Mouse (Mus musculus): ENCODE data around the gene Hsp90ab1.
A peak's percentile ranks its signal among the peaks of the same experiment; 100 is the strongest.

Gene Hsp90ab1

DNA sequence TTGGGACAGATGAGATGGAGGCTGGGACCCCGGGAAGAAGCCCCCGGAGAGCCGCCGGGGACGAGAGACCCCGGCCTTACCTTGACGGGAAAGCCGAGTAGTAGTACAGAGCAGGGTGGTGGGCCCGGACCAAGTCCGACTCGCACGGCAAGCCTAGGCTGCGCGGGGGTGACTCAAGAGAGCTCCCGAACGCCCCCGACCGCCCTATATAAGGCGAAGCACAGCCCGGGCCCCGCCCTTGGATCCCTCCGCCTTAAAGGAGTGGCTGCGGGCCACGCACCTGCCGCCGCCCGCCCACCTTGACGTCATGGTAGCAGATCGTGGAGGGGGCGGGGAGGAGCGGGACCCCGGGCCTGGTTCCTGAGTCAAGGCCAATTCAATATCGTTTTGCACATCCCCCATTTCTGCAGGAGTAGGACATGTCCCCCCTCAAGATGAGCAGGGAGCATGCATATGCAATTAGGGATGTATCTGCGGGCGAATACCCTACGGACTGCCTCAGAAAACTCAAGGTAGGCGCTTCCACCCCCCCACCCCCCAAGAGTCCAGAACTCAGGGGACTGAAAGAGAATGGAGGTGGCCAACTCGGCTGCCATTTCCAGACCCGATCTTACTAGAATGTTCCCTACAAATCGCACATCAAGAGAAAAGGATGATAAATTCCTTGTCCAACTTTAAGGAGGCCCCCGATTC lies at the start of gene Hsp90ab1:
Hsp90ab1 (minus strand) TSS at position 185 of the 693 bp plus-strand sequence.
- peak; percentile 98 to 100 for DNase-seq (ENCODE audit: inconsistent age in 2 of 2, low spot score in 1 of 2)

DNA sequence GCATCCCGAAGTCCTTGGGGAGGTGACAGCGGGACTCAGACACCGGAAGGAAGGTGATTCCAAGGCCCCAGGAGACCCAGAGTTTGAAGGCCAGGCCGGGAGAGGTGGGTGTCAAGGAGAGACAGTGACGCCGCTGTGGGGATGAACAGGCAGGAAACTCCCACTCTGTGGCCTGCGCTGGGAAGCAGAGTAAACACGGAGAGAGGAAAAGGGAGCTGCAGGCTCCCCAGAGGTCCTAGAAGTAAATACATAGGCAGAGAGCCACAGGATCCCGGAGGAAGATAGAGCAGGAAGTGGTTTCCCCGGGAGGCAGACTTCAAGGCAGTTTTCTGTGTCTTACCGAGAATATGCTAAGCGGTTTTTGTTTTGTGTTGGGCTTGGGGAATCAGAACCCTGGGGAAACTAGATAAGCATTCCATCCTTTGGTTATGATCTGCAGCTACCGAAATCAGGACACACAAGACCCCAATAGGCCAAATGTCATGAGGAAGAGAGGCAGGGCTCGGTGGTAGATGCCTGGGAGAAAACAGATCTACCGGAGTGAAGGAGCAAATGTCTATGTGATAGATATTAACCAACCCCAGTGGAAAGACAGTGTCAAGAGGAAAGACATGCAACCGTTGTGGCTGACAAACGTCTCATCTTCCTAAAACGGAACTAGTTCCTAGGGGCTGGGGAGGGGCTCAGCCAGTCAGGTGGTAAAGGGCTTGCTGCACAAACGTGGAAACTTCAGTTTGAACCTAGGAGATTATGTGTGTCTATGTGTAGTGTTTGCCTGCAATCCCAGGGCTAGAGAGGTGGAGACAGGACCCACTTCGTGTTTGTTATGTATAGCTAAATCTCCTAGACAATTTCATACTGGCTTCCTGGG lies 46.5 kb upstream of the Hsp90ab1 start:
- peak; percentile 49 to 75 for DNase-seq (ENCODE audit: inconsistent age in 2 of 2, low spot score in 1 of 2)

DNA sequence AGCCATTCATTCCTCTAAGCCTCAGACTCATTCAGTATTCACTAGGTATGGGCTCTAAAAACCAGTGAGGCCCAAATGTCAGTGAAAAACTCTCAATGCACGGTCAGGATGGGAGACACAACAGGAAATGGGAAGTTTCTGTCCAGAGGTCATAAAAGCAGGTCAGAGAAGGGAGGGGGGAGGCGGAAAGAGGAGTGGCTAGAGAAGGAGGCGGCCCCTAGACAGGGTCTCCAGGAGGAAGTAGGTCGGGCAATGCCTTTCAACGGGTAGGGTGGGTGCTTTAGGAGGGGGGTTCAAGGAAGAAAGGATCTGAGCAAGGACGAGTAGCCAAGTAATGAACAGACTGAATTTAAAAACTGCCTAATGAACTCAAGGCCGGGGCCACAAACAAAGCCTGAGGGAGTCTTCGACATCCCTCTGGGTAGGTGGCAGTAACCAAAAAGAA lies 45.9 kb upstream of the Hsp90ab1 start:
- peak; percentile 55 to 76 for DNase-seq (ENCODE audit: inconsistent age in 2 of 2, low spot score in 1 of 2)

DNA sequence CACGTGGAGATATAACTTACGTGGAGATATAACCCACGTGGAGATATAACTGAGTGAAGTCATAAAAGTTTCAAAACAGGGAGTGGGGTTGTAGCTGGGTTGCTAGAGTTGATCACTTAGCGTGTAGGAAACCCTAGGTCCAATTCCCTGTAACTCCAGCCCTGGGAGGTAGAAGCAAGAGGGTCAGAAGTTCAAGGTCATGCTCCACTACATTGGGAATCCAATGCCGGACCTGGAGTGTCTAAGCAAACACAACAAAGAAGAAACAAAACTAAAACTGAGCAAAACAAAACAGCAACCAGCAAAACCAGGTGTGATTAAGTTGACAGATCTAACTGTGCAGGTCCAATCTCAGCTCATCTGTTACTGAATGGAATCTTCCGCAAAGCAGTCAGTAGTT lies 44.6 kb upstream of the Hsp90ab1 start:
- DNase-seq (ENCODE audit: inconsistent age in 2 of 2, low spot score in 1 of 2): no peak

GRCm38 (mm10) chr17:45616679-45617078 lies 43.6 kb upstream of the Hsp90ab1 start:
- DNase-seq (ENCODE audit: inconsistent age in 2 of 2, low spot score in 1 of 2): no peak

- no peak for DNase-seq (ENCODE audit: inconsistent age in 2 of 2, low spot score in 1 of 2)
Observed at GRCm38 (mm10) chr17:45616046-45616650, 43.1 kb upstream of the Hsp90ab1 start.

DNA sequence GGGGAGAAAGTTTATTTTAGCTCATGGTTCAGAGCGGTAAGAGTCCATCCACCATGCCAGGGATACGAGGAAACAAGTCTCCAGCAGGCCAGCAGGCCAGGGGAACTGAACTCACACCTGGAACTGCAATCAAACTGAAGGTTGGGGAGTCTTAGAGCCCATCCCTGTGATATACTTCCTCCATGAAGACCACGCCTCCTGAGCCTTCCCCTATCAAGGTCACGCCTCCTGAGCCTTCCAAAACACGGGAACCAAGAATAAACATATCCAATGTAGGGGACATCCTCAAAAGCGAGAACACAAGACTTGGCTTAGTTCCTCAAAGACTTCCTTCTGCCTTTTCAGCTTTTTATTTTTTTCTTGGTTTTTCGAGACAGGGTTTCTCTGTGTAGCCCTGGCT lies 39.9 kb upstream of the Hsp90ab1 start:
- no peak for DNase-seq (ENCODE audit: inconsistent age in 2 of 2, low spot score in 1 of 2)

DNA sequence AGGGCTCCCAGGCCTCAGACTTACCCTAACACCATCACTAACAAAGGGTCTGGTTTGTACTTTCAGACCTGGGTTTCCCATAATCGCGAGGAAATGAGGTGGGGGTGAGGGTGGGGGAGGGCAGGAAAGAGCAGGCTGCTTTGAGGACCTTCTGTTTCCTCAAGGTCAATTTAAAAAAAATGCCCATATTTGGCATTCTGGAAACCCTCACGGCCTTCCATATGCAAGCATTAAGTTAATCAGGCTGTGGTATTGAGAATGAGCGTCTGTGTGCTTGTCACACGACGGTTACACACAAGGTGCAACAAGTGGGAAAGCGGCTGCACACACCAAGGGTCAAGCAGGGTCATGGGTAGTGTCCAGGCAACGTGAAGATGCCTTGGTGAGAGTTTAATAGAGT lies 38.9 kb upstream of the Hsp90ab1 start:
- no peak for DNase-seq (ENCODE audit: inconsistent age in 2 of 2, low spot score in 1 of 2)

GRCm38 (mm10) chr17:45610144-45610866 lies 37.2 kb upstream of the Hsp90ab1 start:
- DNase-seq (ENCODE audit: inconsistent age in 2 of 2, low spot score in 1 of 2): peak in 1 of 2 experiments; percentile 80

GRCm38 (mm10) chr17:45608396-45608795 lies 35.3 kb upstream of the Hsp90ab1 start:
- no peak for DNase-seq (ENCODE audit: inconsistent age in 2 of 2, low spot score in 1 of 2)

DNA sequence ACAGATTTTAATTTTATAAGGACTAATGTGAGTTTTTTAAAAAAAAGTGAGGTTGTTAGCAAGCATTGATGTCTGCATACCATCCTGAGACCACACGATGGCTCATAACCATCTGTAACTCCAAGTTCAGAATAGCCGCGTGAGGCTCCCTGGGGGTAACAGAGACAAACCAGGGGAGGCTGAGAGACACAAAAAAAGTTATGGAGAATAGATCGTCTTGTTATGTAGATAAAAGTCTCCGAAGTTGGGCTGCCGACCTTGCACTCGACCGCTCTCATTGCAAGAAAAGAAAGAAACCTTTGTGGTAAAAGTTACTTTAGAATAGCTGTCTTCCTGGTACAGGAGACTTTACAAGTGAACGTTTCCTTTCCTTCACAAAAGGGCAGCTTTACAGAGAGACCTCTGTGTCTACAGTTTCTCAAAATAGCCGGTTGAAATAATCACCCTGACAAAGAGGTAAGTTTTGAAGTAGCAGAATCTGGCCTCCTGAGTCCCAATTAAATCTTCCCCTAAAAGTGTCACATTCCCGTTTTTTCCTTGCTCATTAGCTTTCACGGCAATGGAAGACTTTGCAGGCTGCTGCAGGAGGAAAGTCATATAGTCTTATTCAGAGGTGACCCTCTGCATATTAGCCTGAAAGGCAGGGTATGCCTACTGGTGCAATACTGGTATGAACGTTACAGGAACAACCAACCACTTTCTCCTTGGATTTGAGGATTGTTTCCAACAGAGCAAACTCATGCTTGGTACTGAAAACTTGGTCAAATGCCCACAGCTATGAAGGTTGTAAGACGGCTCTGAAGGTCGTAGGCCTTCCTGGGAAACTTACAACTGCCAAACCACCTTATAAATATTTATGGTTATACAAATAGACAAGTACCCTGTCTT lies 34.2 kb upstream of the Hsp90ab1 start:
- DNase-seq (ENCODE audit: inconsistent age in 2 of 2, low spot score in 1 of 2): no peak

DNA sequence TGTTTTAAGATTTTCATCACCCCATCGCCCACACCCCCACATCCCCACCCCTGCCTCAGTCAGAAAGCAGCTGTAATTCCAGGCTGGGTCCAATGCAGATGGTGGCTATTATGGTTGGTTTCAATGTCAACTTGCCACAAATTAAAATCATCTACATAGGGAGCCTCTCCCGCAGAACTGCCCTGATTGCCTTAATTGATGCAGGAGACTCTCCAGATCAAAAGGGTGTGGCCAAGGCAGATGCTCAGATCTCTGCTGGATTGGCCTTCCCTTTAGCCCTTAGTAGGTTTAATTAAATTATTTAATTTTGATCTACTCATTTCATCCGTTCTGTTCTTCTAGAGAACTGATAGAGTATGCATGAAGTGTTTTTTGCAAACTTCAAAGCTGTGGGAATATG lies 29.9 kb upstream of the Hsp90ab1 start:
- DNase-seq (ENCODE audit: inconsistent age in 2 of 2, low spot score in 1 of 2): no peak

DNA sequence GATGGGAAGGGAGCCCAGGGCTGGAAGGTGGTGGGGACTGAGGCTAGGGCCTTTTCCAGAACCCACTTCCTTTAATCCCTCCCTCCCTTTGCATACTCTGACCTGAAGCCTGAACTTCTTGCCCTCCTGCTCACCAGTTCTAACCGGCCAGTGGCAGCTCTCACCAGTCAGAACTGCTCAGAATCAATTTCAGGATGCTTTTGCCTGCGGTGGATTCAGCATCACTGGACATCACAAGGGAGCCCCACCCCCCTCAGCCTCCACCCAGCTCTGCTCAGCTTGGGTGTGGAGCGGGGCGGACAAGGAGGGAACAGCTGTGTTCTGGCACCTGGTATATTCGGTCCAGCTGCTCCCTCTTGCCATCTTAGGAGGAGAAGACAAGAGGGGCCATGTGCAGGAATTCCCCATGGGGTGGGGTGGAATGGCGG lies 28.8 kb upstream of the Hsp90ab1 start, which contains the start of gene Mymx:
Mymx (minus strand) TSS at position 226 of the 428 bp plus-strand sequence.
- DNase-seq (ENCODE audit: inconsistent age in 2 of 2, low spot score in 1 of 2): no peak

- peak in 1 of 2 experiments; percentile 43 for DNase-seq (ENCODE audit: inconsistent age in 2 of 2, low spot score in 1 of 2)
Observed at GRCm38 (mm10) chr17:45601325-45601724, 28.3 kb upstream of the Hsp90ab1 start.

DNA sequence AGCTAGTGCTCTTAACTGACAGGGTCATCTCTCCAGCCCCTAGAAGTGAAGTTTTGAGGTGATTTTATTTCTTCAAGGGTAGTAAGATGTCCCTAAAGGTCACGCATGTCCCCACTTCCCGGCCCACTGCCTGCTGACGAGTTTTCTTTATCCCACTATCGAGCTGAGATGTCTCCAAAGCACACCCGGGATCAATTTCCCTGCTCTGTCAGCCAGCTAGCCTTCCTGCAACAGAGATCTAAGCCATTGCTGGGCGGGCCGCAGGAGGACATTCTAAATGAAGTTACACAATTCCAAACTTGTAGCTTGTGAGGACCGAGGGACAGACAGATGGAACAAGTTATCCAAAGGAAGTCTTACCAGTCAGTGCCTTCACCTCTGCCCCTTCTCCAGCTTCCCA lies 27.2 kb upstream of the Hsp90ab1 start:
- no peak for DNase-seq (ENCODE audit: inconsistent age in 2 of 2, low spot score in 1 of 2)

DNA sequence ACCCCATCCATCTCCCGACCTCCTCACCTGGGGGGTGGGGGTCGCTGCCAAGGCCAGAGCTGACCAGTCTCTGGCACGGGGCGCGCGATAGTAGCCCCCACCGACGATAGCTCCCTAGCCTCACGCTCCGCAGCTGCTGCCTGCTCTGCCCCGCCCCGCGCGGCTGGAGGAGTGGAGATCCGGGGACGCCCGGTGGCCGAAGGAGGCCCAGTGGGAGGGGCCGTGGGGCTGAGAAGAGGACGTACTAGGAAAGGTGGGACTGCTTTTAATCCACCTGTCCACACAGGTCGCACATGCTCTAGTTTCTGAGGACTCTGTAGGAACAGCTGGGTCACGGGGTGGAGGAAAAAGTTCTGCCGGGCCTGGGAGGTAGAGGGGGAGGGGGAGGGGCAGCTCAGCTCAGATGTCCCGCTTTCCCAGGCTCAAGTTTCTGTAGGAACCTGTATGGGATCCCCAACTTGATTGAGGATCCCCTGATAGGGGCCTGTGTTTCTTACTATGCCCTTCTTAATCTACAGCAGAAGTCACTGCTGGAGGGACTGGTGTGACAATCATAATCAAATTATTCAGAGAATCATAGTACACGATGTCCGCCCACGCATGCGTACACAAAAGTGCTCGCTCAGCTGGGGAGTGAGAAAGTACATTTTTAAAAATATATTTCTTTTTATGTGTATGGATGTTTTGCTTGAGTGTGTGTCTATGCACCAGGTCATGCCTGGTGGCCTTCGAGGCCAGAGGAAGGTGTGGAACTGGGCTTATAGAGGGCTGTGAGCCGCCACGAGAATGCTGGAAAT lies 26.6 kb upstream of the Hsp90ab1 start, which contains the start of gene Slc29a1:
Slc29a1 (minus strand) TSS at position 161 of the 797 bp plus-strand sequence.
- DNase-seq (ENCODE audit: inconsistent age in 2 of 2, low spot score in 1 of 2): peak; percentile 83 to 88

DNA sequence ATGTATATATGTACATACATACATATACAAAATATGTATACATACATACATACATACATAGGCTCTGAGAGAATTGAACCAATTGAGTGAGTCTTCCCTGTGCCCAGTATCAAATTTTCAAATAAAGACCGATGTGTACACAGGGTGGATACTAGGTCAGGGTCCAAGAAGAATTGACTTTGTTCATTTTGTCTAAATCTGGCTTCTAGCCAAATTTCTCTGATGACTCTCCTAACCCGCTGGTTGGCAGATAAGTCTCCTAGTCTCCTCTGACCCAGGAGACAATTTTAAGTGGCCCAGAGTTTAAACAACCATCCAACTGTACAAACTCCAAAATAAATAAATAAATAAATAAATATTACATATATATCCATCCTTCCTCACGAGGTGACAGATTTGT lies 25.8 kb upstream of the Hsp90ab1 start:
- DNase-seq (ENCODE audit: inconsistent age in 2 of 2, low spot score in 1 of 2): peak in 1 of 2 experiments; percentile 40

DNA sequence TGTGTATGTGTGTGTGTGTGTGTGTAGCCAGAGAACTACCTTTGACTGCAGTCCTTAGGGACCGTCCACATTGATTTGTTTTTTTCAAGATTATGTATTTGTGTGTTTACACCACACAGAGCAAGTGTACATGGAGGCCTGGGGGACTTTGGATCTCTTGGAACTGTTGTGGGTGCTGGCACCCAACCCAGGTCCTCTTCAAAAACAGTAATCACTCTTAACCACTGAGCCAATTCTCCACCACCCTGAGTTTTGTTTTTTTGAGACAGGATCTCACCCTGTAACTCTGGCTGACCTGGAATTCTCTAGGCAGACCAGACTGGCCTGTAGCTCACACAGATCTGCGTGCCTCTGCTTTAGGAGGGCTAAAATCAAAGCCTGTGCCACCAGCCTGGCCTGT lies 25.3 kb upstream of the Hsp90ab1 start:
- peak in 1 of 2 experiments; percentile 49 for DNase-seq (ENCODE audit: inconsistent age in 2 of 2, low spot score in 1 of 2)

DNA sequence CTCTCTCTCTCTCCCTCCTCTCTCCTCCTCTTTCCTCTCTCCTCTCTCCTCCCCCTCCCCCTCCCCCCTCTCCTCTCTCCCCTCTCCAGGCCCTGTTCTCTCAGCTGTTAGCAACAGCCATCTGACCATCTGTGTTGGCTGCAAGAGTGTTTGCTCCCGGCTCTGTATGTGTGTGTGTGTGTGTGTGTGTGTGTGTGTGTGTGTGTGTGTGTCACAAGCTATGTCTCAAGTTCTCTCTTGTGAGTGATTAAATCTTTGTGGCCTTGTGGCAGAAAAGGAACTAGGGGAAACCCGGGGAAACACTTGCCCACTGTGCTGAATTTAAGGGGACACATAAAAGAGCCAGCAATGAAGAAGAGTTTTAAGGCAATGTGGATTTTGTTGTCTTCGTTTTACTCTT lies 24.7 kb upstream of the Hsp90ab1 start:
- DNase-seq (ENCODE audit: inconsistent age in 2 of 2, low spot score in 1 of 2): peak in 1 of 2 experiments; percentile 72

Measured in adrenal gland, adult (tissue).